Mouse (Mus musculus): ENCODE measurements around the gene Ahdc1.

Ahdc1 gene

DNA sequence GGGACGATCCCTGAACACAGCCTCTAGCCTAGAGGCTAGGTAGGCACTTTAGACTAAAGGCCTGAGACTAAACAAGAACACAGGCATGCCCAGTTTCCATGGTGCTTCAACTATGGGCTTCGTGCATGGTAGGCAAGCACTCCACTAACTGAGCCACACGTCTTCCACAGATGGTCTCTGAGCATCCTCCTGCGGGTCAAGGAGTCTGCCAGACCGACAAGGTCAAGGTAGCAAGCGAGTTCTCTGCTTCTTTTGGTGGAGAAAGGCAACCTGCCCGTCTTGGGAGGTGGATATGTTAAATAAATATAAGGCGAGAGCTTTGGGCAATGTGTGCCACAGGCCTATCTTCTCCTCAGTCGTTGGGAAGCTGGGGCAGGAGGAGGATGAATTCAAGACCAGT, 90.7 kb downstream of the Ahdc1 start:
- DNase-seq (ENCODE audit: low spot score): no peak

DNA sequence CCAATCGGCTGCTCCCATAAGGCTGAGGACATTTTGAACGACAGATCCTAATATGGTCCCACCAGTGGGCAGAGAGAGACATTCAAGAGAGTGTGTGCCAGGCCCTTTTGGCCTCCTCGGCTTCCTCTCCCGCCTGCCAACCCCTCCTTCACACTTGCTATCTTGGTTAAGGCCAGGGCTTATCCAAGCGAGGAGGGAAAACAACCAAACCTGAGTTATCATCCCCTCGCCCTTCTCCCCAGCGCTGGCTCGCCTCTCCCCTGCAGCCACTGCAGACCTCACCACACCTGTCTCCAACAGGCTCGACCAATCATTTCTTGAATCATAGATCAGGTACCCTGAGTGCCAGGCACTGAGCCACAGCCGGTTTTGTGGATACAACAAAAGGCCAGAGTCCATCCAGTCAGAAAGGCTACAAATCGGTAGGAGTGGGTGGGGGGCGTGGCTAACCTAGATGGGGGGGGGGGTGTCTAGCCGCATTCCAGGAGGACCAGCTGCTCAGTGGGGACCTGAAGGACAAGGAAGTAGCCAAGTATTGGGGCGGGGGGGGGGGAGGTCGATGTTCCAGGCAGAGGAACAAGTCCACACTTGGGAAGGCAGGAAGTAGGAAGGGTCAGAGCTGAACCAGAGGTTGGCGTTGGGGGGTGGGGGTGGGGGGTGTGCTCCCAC, 92.6 kb downstream of the Ahdc1 start:
- DNase-seq (ENCODE audit: low spot score): peak; percentile 38

DNA sequence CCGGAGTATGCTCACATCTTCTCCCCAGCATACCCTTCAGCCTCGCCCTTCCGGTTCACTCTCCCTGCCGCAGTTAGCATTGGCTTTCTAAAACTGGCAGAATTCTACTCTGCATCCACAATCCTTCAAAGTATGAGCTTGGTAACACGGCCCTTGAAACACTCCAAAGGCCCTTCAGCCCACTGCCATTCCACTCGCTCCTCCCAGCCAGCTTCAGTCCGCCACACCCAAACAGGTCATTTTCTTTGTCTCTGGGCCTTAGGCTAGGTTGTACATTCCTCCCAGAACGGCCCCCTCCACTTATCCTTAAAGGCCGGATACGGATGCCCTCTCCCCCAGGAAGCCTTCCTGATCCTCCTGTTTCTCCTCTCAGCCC, 93.1 kb downstream of the Ahdc1 start:
- DNase-seq (ENCODE audit: low spot score): no peak

DNA sequence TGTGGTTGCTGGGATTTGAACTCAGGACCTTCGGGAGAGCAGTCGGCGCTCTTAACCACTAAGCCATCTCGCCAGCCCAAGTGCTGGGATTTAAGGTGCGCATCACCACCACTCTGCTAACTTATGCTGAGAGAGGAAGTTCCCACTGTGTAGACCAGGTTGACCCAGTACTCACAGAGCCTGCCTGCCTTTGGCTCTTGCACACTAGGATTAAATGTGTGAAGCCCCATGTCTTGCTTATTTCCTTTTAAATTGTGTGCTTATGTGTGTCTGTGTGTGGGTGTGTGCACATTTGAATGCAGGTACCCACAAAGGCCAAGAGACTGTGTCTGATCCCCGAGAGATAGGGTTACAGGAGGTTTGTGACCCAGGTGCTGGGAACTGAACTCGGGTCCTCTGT, 95.6 kb downstream of the Ahdc1 start:
- no peak for DNase-seq (ENCODE audit: low spot score)

DNA sequence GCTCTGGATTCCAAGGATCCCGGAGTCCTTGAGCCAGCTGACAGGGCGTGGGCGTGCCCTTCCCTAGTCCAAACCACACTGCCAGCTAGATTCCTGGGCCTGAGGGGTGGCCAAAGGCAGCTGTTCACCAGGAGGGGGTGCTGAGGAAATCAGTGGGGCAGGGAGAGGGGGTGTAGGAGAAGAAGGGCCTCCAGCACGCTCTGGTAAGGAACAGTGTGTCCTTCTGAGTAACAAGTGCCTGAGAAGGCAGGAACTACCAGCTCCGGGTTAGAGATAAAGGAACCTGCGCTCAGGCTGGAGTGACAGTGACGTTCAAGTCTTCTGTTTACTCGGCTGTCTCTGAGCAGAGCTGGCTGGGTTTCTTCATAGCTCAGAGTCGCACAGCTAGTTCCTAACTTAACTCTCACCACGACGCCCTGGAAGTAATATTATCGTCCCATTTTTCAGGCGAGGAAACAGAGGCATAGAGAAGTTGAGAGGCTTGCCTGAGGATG, 96.8 kb downstream of the Ahdc1 start:
- peak; percentile 45 for DNase-seq (ENCODE audit: low spot score)

DNA sequence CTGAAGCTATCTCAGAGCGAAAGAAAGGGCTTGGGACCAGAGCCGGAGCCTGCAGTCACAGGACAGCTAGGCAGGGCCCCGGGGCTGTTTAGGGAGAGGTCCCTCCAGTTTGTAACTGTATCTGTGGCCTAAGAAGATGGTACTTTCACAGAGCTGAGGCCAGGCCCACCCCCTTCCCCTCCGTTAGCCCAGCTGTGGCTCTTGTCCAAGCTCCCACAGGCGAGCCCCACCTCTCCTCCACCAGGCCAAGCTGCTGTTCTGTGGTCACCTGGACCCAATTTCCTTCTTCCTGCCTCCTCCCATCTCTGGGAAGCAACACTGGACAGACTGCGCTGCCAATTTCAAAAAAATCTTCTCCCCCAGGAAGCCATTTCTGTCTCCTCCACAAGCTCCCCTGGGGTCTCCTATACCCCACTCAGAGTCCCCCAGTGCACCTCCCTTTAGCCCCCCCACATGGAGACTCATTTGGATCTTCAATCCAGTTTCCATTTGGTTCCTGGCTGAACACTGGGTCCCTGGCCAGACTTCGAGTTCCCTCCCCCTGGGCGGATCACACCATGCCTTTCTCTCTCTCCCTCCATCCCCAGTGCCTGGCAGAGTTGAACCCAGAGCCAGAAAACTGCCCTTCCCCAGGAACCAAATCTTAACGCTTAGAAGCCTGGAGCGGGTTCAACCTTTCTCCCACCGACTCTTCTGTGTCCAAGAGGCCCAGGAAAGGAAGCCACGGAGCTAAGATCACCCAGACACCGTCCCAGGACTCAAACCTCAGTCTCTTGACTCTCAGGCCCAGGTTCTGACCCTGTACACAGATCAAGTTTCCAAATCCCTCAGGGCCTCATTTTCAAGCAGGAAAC, 97.6 kb downstream of the Ahdc1 start:
- DNase-seq (ENCODE audit: low spot score): no peak

DNA sequence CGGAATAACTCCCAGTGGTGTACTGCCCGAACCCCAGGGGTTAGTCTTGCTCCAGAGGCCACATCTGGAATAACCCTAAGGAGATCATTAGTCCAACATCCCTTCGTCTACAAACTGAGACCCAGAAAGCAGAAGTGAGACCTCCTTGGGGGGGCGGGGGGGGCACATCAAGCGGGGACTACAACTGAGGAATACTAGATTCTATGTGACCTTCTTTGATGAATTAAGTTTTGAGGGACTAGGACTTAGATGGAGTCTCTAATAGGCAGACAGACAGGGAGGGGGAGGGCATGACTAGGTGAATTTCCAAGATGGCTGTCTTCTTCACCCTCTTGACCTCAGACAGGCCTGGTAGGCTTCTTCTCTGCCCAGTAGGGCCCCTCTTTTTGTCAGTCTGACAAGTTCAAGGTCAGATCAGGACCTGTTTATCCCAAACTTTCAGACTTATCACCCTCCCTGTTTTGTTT, 98.3 kb downstream of the Ahdc1 start:
- DNase-seq (ENCODE audit: low spot score): no peak

DNA sequence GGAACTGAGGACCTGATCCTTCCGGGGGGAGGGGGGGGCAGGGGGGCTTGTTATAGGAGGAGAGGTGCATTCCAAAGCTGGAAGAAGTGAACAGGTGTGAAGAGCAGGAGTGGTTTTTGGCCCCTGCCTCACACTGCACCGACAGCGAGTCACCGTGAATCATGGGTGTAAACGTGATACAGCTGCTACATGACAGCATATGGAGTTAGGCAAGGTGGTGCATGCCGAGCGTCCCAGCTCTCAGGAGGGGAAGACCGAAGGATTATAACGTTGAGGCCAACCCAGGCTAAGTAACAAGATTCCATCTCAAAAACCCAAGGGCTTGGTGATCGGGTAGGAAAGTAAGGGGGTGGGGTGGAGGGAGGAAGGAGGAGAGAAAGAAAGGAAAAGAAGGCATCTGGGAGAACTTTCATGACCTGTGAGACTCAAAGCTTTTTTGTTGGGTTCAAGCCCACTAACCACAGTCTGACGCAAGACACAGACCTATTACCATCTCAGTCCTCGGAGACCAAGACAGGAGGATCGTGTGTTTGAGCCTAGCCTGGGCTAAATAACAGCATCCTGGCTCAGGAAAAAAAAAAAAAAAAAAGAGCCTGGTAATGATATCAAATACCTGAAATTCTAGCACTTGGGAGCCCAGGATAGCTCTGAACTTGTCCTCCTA, 101.2 kb downstream of the Ahdc1 start:
- no peak for DNase-seq (ENCODE audit: low spot score)

DNA sequence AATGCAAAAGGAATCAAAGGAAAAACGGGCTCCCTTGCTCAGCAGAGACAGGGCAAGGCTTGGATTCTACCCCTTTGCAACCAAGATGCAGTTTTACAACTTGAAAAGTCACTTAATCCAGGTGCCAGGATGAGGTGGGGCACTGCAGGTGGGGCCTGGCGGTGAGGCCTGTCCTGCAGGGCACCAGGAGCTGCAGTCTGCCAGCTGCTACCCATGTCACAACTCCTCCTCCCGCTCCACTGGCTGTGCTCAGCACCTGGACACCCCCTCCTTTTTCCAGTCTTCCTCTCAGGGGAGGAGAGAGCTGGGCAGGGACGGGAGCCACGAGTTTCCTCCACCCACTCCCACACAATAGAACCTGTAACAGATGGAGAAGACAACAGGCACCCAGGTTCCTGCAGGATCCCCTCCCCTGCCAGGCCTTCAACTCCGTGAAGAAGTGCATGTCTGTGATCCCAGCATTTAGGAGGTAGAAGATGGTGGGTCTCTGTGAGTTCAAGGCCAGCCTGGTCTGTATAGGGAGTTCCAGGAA, 102.4 kb downstream of the Ahdc1 start:
- no peak for DNase-seq (ENCODE audit: low spot score)

DNA sequence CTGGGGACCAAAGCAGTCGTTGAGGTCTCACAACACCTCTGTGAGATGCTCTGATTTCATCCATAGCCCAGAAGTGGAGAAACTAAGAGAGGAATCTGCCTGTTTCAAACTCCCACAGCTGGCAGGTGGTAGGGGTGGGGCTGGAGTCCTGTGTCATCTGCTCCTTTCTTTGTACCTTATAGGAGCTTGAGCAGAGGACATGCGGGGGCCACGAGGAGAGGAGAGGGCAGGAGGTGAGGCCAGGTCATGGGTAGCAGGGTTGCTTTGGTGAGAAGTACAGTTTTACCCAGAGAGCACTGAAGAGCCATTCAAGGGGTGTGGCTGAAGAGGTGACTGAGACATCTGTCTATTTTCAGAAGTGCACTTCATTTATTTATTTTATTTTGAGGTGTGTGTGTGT, 103.7 kb downstream of the Ahdc1 start:
- DNase-seq (ENCODE audit: low spot score): no peak

DNA sequence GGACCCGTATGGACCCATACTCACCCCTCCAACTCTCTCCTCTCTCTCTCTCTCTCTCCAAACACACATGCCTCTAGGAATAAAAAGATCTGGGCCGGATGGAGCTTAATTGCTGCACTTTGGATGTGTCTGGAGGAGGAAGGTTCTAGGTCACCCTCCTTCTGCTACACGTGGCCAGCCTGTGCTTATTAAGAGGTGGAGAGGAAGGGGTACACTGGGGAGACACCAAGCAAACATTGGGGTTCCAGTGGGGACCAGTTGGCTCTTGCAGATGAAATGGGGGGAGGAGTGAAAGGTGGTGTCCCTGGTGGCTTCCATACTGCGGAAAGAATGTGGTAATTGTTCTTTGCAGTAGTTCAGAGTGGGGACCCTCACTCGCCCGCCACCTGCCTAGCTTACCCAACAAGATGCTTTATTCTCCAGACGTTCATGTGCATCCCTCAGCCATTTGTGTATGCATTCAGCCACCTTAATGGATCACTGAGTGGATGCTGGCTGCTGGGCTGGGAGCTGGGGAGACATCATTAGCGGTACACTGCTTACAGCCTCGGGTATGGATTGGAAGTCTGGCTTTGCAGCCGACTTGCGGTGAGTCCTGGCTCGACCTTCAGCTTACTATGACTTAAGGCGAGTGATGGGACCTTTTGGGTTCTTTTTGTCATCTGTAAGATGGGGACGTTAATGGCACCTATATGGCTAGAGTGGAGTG, 104.8 kb downstream of the Ahdc1 start:
- no peak for DNase-seq (ENCODE audit: low spot score)

DNA sequence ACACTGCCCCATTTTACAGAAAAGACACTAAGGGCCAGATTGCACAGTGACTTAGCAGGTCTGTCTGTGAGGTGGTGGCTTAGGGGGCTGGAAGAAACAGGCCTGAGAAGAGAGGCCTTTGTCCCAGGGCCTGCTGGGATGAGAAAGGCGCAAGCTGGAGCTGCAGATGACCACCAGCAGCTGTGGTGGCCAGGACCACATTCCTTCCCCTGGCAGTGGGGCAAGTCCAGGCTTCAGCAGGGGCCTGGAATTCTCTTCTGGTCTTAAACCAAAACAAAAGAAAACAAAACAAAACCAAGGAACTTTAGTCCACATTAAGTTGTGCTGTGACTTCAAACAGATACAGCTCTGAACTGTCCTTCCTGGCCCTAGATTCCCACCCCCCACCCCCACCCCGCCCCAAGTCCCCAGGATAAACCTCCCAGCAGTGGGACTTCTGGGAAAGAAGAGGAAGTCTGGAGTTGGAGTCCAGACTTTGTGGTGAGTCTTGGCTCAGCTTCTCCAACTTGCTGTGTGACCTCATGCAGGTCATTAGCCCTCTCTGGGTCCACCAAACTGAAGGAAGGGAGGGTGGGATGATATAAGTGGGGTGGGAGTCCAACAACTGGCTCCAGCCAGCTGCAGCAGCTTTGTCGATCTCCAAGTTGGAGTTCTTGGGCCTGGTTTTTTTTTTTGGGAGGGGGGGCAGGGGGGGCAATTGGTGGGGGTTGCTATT, 105.9 kb downstream of the Ahdc1 start:
- DNase-seq (ENCODE audit: low spot score): no peak

DNA sequence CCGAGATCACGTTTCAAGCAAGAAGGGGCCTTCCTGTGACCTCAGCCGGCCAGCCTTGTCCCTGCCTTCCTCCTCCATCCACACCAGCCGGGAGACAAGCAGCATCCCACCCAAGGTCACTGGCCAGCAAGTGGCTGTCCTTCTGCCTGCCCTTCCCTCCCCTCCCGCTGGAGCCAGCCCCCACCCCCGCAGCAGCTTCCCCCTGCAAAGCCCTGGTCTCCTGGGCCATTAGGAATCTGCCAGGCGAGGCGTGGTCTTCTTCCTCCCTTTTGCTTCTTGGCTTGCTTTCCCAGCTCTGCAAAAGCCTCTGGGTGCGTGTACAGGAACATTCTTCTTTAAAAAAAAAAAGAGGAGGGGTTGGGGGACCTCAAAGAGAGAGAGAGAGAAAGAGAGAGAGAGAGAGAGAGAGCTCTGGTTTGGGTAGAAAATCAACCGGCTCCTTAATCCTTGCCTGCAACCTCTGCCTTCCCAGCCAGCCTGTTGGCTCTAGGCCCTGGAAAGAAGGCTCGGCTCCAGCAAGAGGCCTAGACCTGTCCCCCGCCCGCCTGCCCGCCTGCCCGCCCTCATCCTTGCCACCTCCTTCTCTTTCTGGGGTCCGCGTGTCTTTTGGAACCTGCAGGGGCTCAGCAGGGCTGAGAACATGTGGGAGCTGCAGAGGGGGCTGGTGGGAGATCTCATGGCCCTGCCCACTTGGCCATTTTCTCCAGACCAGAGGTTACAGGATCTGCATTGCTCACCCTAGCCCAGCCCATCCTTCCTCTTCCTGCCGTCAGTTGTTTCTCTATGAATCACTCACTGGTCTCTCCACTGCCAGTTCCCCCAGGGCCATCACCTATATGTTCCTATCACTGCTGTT, 106.7 kb downstream of the Ahdc1 start:
- peak; percentile 64 for DNase-seq (ENCODE audit: low spot score)

DNA sequence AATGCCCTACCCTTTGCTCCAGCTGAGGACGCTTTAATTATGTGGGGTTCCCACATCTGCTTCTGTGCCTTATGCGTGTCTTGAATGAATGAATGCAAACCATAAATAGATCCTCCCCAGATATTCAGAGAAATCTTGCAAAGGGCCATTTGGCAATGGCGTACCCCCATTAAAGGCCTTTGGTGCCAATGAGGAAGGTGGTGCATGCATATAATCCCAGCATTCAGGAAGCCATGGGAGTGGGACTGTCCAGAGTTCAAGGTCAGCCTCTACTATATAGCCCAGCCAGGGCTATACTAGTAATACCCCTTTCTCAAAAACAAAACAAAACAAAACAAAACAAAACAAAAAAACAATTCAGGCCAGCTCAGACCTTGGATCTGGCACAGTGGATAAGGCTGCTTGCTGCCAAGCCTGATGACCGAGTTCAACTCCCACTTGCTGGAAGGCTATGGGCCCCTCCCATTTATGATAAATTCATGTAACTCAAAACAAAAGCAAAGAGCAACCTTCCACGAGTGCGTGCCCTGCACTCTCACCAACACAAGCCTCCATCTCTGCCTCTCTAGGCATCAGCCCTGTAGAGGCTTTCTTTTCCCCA, 107.8 kb downstream of the Ahdc1 start:
- DNase-seq (ENCODE audit: low spot score): no peak

DNA sequence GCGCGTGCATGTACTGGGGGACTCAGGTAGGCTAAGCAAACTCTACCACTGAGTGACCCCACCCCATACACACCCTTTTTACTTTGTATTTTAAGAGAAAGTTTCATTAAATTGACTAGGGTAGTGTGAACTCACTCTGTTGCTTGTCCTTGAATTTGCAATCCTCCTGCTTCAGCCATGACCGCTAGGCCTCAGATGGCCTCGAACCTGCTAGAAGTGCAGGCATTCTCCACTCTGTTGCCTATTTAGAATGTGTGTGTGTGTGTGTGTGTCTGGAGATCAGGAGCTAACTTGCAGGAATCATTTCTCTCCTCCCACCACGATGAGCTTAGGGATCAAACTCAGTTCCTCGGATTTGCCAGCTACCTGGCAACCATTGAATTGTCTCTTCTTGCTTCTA, 108.5 kb downstream of the Ahdc1 start:
- DNase-seq (ENCODE audit: low spot score): no peak

DNA sequence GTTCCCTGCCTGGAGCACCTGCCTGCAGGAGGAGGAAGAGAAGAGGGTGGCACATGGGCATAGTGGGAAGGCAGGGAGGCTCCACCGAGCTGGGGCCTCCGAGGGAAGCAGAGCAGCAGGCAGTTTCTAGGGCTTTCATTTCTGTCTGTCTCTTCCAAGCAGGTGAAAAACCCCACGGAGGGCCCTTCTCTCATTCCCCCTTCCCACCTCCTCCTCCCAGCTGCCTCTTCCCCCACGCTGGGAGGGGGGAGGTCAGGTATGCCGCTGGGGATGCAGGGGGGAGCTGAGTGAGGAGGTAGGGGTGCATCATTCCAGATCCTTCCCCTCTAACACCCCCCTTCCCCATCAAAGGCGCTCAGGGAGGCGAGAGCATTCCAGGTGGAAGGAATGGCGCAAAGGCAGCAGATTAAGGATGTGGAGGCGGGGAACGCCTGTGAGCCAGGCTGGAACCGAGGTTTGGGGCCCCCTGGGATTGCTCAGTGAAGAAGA, 109.8 kb downstream of the Ahdc1 start:
- DNase-seq (ENCODE audit: low spot score): no peak

DNA sequence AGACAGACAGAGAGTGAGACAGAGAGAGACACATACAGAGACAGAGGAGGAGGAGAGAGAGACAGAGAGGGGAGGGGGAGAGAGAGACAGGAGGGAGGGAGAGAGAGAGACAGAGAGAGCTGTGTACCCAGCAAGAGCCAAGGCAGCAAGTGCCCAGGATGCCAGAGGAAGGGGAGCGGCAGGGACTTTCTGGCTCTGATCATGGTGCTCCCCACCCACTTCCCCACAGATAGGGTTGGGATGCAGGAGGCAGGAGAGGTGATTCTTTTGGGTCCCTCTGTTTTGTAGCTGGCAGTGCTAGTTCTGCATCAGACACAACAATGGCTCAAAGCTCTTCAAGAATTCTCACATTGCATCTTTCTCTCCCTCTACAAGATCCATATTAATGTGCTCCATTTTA, 110.4 kb downstream of the Ahdc1 start:
- no peak for DNase-seq (ENCODE audit: low spot score)

DNA sequence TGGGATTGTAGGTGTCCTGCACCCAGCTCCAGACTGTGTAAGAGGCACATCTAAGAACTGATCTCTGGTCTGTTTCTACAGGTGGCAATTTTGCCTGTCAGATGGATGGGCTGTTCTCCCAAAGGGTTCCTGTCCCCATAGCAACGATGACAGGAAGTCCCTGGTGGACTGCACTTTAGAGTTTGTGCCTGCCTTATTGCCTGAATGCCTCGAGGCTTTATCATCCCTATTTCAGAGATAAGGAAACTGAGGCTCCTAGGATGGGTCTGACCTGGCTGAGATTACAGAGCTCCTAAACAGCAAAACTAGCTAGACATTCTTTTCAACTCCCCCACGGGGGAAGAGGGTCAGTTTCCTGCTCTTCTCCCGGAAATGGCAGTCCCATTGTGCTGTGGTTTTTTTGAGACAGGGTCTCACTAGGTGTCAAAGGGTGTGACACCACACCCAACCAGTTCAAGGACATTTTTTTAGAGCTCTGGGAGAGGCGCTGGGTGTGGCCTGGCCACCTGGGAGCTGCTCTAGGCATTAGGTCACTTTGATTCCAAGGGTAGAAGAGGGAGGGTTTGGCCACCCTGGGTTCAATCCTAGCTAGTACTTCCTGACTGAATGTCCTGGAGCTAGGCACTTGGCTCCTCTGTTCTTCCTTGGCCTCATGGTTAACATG, 111.0 kb downstream of the Ahdc1 start:
- DNase-seq (ENCODE audit: low spot score): no peak

DNA sequence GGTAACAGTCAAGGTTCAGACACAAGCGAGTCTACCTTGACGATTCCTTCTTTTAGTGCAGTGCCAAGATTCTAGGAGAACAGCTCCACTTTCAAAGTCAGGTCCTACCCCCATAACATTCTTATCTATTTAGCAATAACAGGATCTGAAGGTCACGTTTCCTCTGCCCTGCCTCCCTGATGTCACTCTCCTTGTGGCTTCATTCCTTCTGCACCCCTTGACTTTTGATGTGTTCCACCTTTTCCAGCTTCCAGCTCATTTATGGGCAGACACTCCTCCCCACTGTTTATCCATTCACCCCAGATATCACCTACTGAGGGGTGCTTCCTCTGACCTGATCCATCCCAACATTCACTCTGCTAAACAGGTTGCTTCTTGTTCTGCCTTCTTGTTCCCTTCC, 116.0 kb downstream of the Ahdc1 start:
- DNase-seq (ENCODE audit: low spot score): no peak
